Mouse (Mus musculus): ENCODE data around the gene Zdhhc16. TPM values are rescaled to one million over a fixed set of nuclear protein-coding genes. Genes with fewer than 3 reads are reported as not detected.
A peak's percentile ranks its signal among the peaks of the same experiment; 100 is the strongest.

Gene Zdhhc16
- total RNA-seq, 2 experiments from 2014 or later: 45.2 to 47.3 TPM

GRCm38 (mm10) chr19:41920412-41921067 lies 12.7 kb upstream of the Zdhhc16 start:
- no peak for DNase-seq (ENCODE audit: low spot score in 2 of 2)
- no peak overlapping the region for H3K27ac ChIP-seq
- TF ChIP-seq CTCF (conservative IDR thresholded peaks at IDR 0.05): no peak
- H3K4me3 ChIP-seq: no peak overlapping the region

GRCm38 (mm10) chr19:41932686-41933085 lies 594 bp upstream of the Zdhhc16 start:
- DNase-seq (ENCODE audit: low spot score in 2 of 2): no peak
- H3K4me3 ChIP-seq: peak overlapping the region; percentile 84
- H3K27ac ChIP-seq: peak overlapping the region; percentile 80
- TF ChIP-seq CTCF (conservative IDR thresholded peaks at IDR 0.05): no peak

GRCm38 (mm10) chr19:41934124-41934523 lies 844 bp downstream of the Zdhhc16 start:
- H3K27ac ChIP-seq: peak overlapping the region; percentile 86; the same call in 1 of the 2 replicates
- H3K4me3 ChIP-seq: peak overlapping the region; percentile 84
- no peak for TF ChIP-seq CTCF (conservative IDR thresholded peaks at IDR 0.05)
- DNase-seq (ENCODE audit: low spot score in 2 of 2): no peak

- TF ChIP-seq CTCF (conservative IDR thresholded peaks at IDR 0.05): no peak
- Histone ChIP-seq H3K27ac (no peak overlapping the region), H3K4me3 (no peak overlapping the region)
- DNase-seq (ENCODE audit: low spot score in 2 of 2): no peak
Observed at GRCm38 (mm10) chr19:41935921-41936320, 2.6 kb downstream of the Zdhhc16 start.

- TF ChIP-seq CTCF (conservative IDR thresholded peaks at IDR 0.05): no peak
- DNase-seq (ENCODE audit: low spot score in 2 of 2): no peak
- H3K27ac ChIP-seq: no peak overlapping the region
- no peak overlapping the region for H3K4me3 ChIP-seq
Observed at GRCm38 (mm10) chr19:41938539-41938938, 5.3 kb downstream of the Zdhhc16 start.

GRCm38 (mm10) chr19:41943841-41944240 lies 10.6 kb downstream of the Zdhhc16 start:
- no peak overlapping the region for H3K4me3 ChIP-seq
- TF ChIP-seq CTCF (conservative IDR thresholded peaks at IDR 0.05): no peak
- H3K27ac ChIP-seq: no peak overlapping the region
- no peak for DNase-seq (ENCODE audit: low spot score in 2 of 2)

GRCm38 (mm10) chr19:41952287-41952686 lies 19.0 kb downstream of the Zdhhc16 start:
- no peak for DNase-seq (ENCODE audit: low spot score in 2 of 2)
- Histone ChIP-seq H3K4me3 (no peak overlapping the region), H3K27ac (no peak overlapping the region)
- peak; percentile 71 for TF ChIP-seq CTCF (conservative IDR thresholded peaks at IDR 0.05)

GRCm38 (mm10) chr19:41953574-41953973 lies 20.3 kb downstream of the Zdhhc16 start:
- Histone ChIP-seq H3K4me3 (no peak overlapping the region), H3K27ac (peak overlapping the region; percentile 53; the same call in 1 of the 2 replicates)
- TF ChIP-seq CTCF (conservative IDR thresholded peaks at IDR 0.05): peak; percentile 32
- peak; percentile 59 to 67 for DNase-seq (ENCODE audit: low spot score in 2 of 2)

GRCm38 (mm10) chr19:41969618-41970017 lies 36.3 kb downstream of the Zdhhc16 start:
- DNase-seq (ENCODE audit: low spot score in 2 of 2): no peak
- no peak overlapping the region for H3K4me3 ChIP-seq
- no peak for TF ChIP-seq CTCF (conservative IDR thresholded peaks at IDR 0.05)
- no peak overlapping the region for H3K27ac ChIP-seq

- H3K4me3 ChIP-seq: no peak overlapping the region
- no peak for DNase-seq (ENCODE audit: low spot score in 2 of 2)
- H3K27ac ChIP-seq: peak overlapping the region; percentile 5
Observed at GRCm38 (mm10) chr19:41973891-41974794, 40.9 kb downstream of the Zdhhc16 start.

GRCm38 (mm10) chr19:41980422-41980818 lies 47.1 kb downstream of the Zdhhc16 start:
- TF ChIP-seq CTCF (conservative IDR thresholded peaks at IDR 0.05): no peak

More at GRCm38 (mm10) chr19:41973891-41974794, 40.9 kb downstream of the Zdhhc16 start:
- TF ChIP-seq CTCF (conservative IDR thresholded peaks at IDR 0.05): no peak

GRCm38 (mm10) chr19:41980819-41981594 lies 47.7 kb downstream of the Zdhhc16 start, which contains the start of gene Mms19:
TSS of gene Mms19 (minus strand) at chr19:41981157.
- Histone ChIP-seq H3K4me3 (peak within 1 kb of the TSS; percentile 93), H3K27ac (peak within 1 kb of the TSS; percentile 93)
- peak; percentile 99 for DNase-seq (ENCODE audit: low spot score in 2 of 2)
- TF ChIP-seq CTCF (conservative IDR thresholded peaks at IDR 0.05): peak; percentile 36

More at GRCm38 (mm10) chr19:41980422-41980818, 47.1 kb downstream of the Zdhhc16 start:
- no peak for DNase-seq (ENCODE audit: low spot score in 2 of 2)
- Histone ChIP-seq H3K4me3 (peak overlapping the region; percentile 93), H3K27ac (peak overlapping the region; percentile 93)

All from layer of hippocampus, adult 2 months (tissue).